9 mouse cellular contexts compared by ENCODE assay signal in genomic region chr5:150220333-150220732, GRCm38 (mm10).
A peak's percentile ranks its signal among the peaks of the same experiment; 100 is the strongest.
DNase-seq lines count a peak whose midpoint lies in the region; ATAC-seq lines count a peak whose summit lies in the region.
"Had no signal": no experiment of that assay in that cellular context is flagged by ENCODE, and none has a peak within 500 bp of the region (broad histone marks: within the 10 kb centered on the region; RNA-seq: fewer than 3 reads in every experiment).

No protein-coding gene starts in this region.

- no peaks in the 10 kb centered on the region for H3K4me1 ChIP-seq in hindbrain, embryonic 11.5 days (replicated peaks; ENCODE audit: control insufficient read depth, insufficient read depth, low read length)
- H3K4me1 ChIP-seq in hindbrain, embryonic 16.5 days (ENCODE audit: control insufficient read depth, insufficient read depth, low read depth, low read length): no peaks in the 10 kb centered on the region
- H3K4me1 ChIP-seq: embryonic facial prominence, embryonic 13.5 days had no signal

- peak; percentile 59 for DNase-seq in hindbrain, embryonic 11.5 days (ENCODE audit: low spot score)
- DNase-seq in B cell, adult 2 months: peak; percentile 56 to 63
- DNase-seq in MEL-GATA-1-ER (ENCODE audit: extremely low read depth, low read depth): peak; percentile 37
- no peak for DNase-seq in frontal cortex, adult 2 months (ENCODE audit: extremely low spot score in 1 of 2, low spot score in 1 of 2)
- no peak for DNase-seq in gastrocnemius, postnatal 36 days

- no peak overlapping the region for H3K4me2 ChIP-seq in hindbrain, embryonic 11.5 days (replicated peaks; ENCODE audit: low read depth, low read length)
- H3K4me2 ChIP-seq in hindbrain, embryonic 16.5 days (ENCODE audit: low read length): no peak overlapping the region
- H3K4me2 ChIP-seq: embryonic facial prominence, embryonic 13.5 days had no signal

- no peaks in the 10 kb centered on the region for H3K36me3 ChIP-seq in hindbrain, embryonic 11.5 days (ENCODE audit: control insufficient read depth, insufficient read depth, low read length)
- H3K36me3 ChIP-seq in hindbrain, embryonic 16.5 days (ENCODE audit: control insufficient read depth, insufficient read depth, low read length): no peaks in the 10 kb centered on the region
- H3K36me3 ChIP-seq: embryonic facial prominence, embryonic 13.5 days had no signal

- no peak overlapping the region for H3K4me3 ChIP-seq in hindbrain, embryonic 11.5 days (ENCODE audit: low read depth, low read length)
- H3K4me3 ChIP-seq in hindbrain, embryonic 16.5 days (ENCODE audit: low read length): no peak overlapping the region
- H3K4me3 ChIP-seq: embryonic facial prominence, embryonic 13.5 days had no signal

- no peak for ATAC-seq in hindbrain, embryonic 11.5 days (ENCODE audit: low FRiP score)
- no peak for ATAC-seq in hindbrain, embryonic 16.5 days
- ATAC-seq in granulocyte monocyte progenitor cell, adult 5-6 weeks (replicated peaks; ENCODE audit: poor library complexity, severe bottlenecking): peak; percentile 47
- peak; percentile 39; the same call in 1 of the 2 replicates for ATAC-seq in neutrophil, adult 5-6 weeks (ENCODE audit: extremely low read depth, insufficient number of reproducible peaks, low FRiP score, poor library complexity, severe bottlenecking)

- WGBS in hindbrain, embryonic 11.5 days: 40% methylated on average over 7 of the region's 7 CpGs
- WGBS in hindbrain, embryonic 16.5 days: 36% methylated on average over 7 of the region's 7 CpGs

- H3K27ac ChIP-seq in hindbrain, embryonic 11.5 days (ENCODE audit: low read depth, low read length): no peak overlapping the region
- H3K27ac ChIP-seq in hindbrain, embryonic 16.5 days (ENCODE audit: low read depth, low read length): no peak overlapping the region
- H3K27ac ChIP-seq: embryonic facial prominence, embryonic 13.5 days had no signal

- H3K9me3 ChIP-seq in hindbrain, embryonic 11.5 days (ENCODE audit: control insufficient read depth, low read length): no peaks in the 10 kb centered on the region
- no peaks in the 10 kb centered on the region for H3K9me3 ChIP-seq in hindbrain, embryonic 16.5 days (ENCODE audit: control insufficient read depth, low read length)

- no peak overlapping the region for H3K9ac ChIP-seq in hindbrain, embryonic 11.5 days (ENCODE audit: low read depth, low read length)
- H3K9ac ChIP-seq in hindbrain, embryonic 16.5 days (ENCODE audit: low read depth, low read length): no peak overlapping the region
- H3K9ac ChIP-seq: embryonic facial prominence, embryonic 13.5 days had no signal

- intact Hi-C loops in gastrocnemius, postnatal 36 days (cut with DNase I): no loop called here

- no peaks in the 10 kb centered on the region for H3K27me3 ChIP-seq in hindbrain, embryonic 11.5 days (ENCODE audit: control insufficient read depth, insufficient read depth, low read length)
- H3K27me3 ChIP-seq in hindbrain, embryonic 16.5 days (replicated peaks; ENCODE audit: control insufficient read depth, insufficient read depth, low read length): no peaks in the 10 kb centered on the region
- H3K27me3 ChIP-seq: embryonic facial prominence, embryonic 13.5 days had no signal

Comparison
In these comparisons a context has a peak if more than half of its experiments do, and no peak if none do; other contexts are left out.
1. ATAC-seq: peak in granulocyte monocyte progenitor cell, adult 5-6 weeks (single experiment) and neutrophil, adult 5-6 weeks (single experiment); none in hindbrain, embryonic 11.5 days (single experiment) and hindbrain, embryonic 16.5 days (single experiment).
2. DNase-seq: peak in hindbrain, embryonic 11.5 days (single experiment), B cell, adult 2 months (2 of 2) and MEL-GATA-1-ER (single experiment); none in frontal cortex, adult 2 months (0 of 2) and gastrocnemius, postnatal 36 days (0 of 2).